In genomic region chr6:115743569-115743968, GRCm38 (mm10) we compare ENCODE assay signal across 10 mouse cellular contexts. TPM values are rescaled to one million over a fixed set of nuclear protein-coding genes. Genes with fewer than 3 reads are reported as not detected.
DNase-seq lines count a peak whose midpoint lies in the region; ATAC-seq and TF ChIP-seq lines count a peak whose summit lies in the region.
"Had no signal": no experiment of that assay in that cellular context is flagged by ENCODE, and none has a peak within 500 bp of the region (broad histone marks: within the 10 kb centered on the region; RNA-seq: fewer than 3 reads in every experiment).

No protein-coding gene starts in this region.

- intact Hi-C loops in heart, adult 2 months (cut with DNase I): no loop called here

- H3K4me2 ChIP-seq in hindbrain, embryonic 11.5 days (replicated peaks; ENCODE audit: low read depth, low read length): no peak overlapping the region
- no peak overlapping the region for H3K4me2 ChIP-seq in hindbrain, embryonic 13.5 days
- no peak overlapping the region for H3K4me2 ChIP-seq in midbrain, postnatal 0 days (ENCODE audit: low read depth, low read length, poor library complexity, severe bottlenecking)
- no peak overlapping the region for H3K4me2 ChIP-seq in hindbrain, embryonic 12.5 days (replicated peaks)

- no peaks in the 10 kb centered on the region for H3K79me2 ChIP-seq in heart, adult 2 months (replicated peaks; ENCODE audit: control insufficient read depth, insufficient read depth, low read length)

- ATAC-seq in hindbrain, embryonic 11.5 days (ENCODE audit: low FRiP score): peak; percentile 33; the same call in 1 of the 2 replicates
- no peak for ATAC-seq in hindbrain, embryonic 13.5 days (ENCODE audit: low FRiP score)
- peak; percentile 88 for ATAC-seq in erythroblast, adult 5-6 weeks (replicated peaks; ENCODE audit: low FRiP score, poor library complexity, severe bottlenecking)
- ATAC-seq in midbrain, postnatal 0 days (ENCODE audit: low FRiP score): no peak
- no peak for ATAC-seq in hindbrain, embryonic 12.5 days (ENCODE audit: low FRiP score)

- no peaks in the 10 kb centered on the region for H3K36me3 ChIP-seq in hindbrain, embryonic 11.5 days (ENCODE audit: control insufficient read depth, insufficient read depth, low read length)
- no peaks in the 10 kb centered on the region for H3K36me3 ChIP-seq in hindbrain, embryonic 13.5 days
- H3K36me3 ChIP-seq in ES-E14 (ENCODE audit: control insufficient read depth, insufficient read depth, low read length, poor library complexity, severe bottlenecking): no peaks in the 10 kb centered on the region
- H3K36me3 ChIP-seq in midbrain, postnatal 0 days (ENCODE audit: insufficient read depth, low read length): no peaks in the 10 kb centered on the region
- no peaks in the 10 kb centered on the region for H3K36me3 ChIP-seq in heart, adult 2 months (ENCODE audit: control insufficient read depth, insufficient read depth, low read length)
- H3K36me3 ChIP-seq in hindbrain, embryonic 12.5 days: no peaks in the 10 kb centered on the region

- TF ChIP-seq POLR2A in heart, adult 2 months (IDR thresholded peaks at IDR 0.05; ENCODE audit: insufficient read depth, low read depth, low read length): no peak

- no peak for DNase-seq in hindbrain, embryonic 11.5 days (ENCODE audit: low spot score)
- DNase-seq in ES-E14 (ENCODE audit: low read depth, low spot score): peak; percentile 62
- peak; percentile 48 to 51 for DNase-seq in lung, postnatal 4 days
- no peak for DNase-seq in midbrain, postnatal 0 days (ENCODE audit: low spot score)
- DNase-seq in heart, adult 2 months: no peak
- DNase-seq: gastrocnemius, postnatal 25 days; layer of hippocampus, postnatal 36 days had no signal

- TF ChIP-seq EP300 in heart, adult 2 months (IDR thresholded peaks at IDR 0.05; ENCODE audit: insufficient read depth, low read depth, low read length): no peak

- no peak for TF ChIP-seq CTCF in midbrain, postnatal 0 days (IDR thresholded peaks at IDR 0.05)
- TF ChIP-seq CTCF in heart, adult 2 months (IDR thresholded peaks at IDR 0.05): no peak

- no peaks in the 10 kb centered on the region for H3K27me3 ChIP-seq in hindbrain, embryonic 11.5 days (ENCODE audit: control insufficient read depth, insufficient read depth, low read length)
- no peaks in the 10 kb centered on the region for H3K27me3 ChIP-seq in hindbrain, embryonic 13.5 days
- H3K27me3 ChIP-seq in midbrain, postnatal 0 days (ENCODE audit: insufficient read depth, low read length): no peaks in the 10 kb centered on the region
- H3K27me3 ChIP-seq in heart, adult 2 months (ENCODE audit: control insufficient read depth, insufficient read depth, low read length): no peaks in the 10 kb centered on the region
- no peaks in the 10 kb centered on the region for H3K27me3 ChIP-seq in hindbrain, embryonic 12.5 days

- H3K4me3 ChIP-seq in hindbrain, embryonic 11.5 days (ENCODE audit: low read depth, low read length): no peak overlapping the region
- no peak overlapping the region for H3K4me3 ChIP-seq in hindbrain, embryonic 13.5 days
- no peak overlapping the region for H3K4me3 ChIP-seq in ES-E14 (ENCODE audit: insufficient read depth in 1 of 2, low read depth in 1 of 2, low read length in 2 of 2, poor library complexity in 1 of 2, severe bottlenecking in 1 of 2)
- no peak overlapping the region for H3K4me3 ChIP-seq in midbrain, postnatal 0 days (ENCODE audit: low read depth, low read length)
- no peak overlapping the region for H3K4me3 ChIP-seq in heart, adult 2 months
- no peak overlapping the region for H3K4me3 ChIP-seq in hindbrain, embryonic 12.5 days

- H3K9me3 ChIP-seq in hindbrain, embryonic 11.5 days (ENCODE audit: control insufficient read depth, low read length): no peaks in the 10 kb centered on the region
- no peaks in the 10 kb centered on the region for H3K9me3 ChIP-seq in hindbrain, embryonic 13.5 days
- H3K9me3 ChIP-seq in ES-E14 (ENCODE audit: control insufficient read depth, insufficient read depth, low read depth, low read length): no peaks in the 10 kb centered on the region
- no peaks in the 10 kb centered on the region for H3K9me3 ChIP-seq in midbrain, postnatal 0 days (ENCODE audit: low read length)
- H3K9me3 ChIP-seq in hindbrain, embryonic 12.5 days (replicated peaks): no peaks in the 10 kb centered on the region

- no peaks in the 10 kb centered on the region for H3K4me1 ChIP-seq in hindbrain, embryonic 11.5 days (replicated peaks; ENCODE audit: control insufficient read depth, insufficient read depth, low read length)
- peaks cover 6% of the 10 kb centered on the region; the same call in 1 of the 2 replicates for H3K4me1 ChIP-seq in hindbrain, embryonic 13.5 days (replicated peaks)
- H3K4me1 ChIP-seq in ES-E14 (ENCODE audit: control insufficient read depth in 2 of 2, insufficient read depth in 2 of 2, low read length in 2 of 2, poor library complexity in 1 of 2): peaks cover 4 to 16% of the 10 kb centered on the region in 2 experiments; a peak in 2 of 4 replicates
- no peaks in the 10 kb centered on the region for H3K4me1 ChIP-seq in midbrain, postnatal 0 days (ENCODE audit: insufficient read depth, low read length)
- no peaks in the 10 kb centered on the region for H3K4me1 ChIP-seq in heart, adult 2 months (ENCODE audit: control insufficient read depth, insufficient read depth, low read length)
- H3K4me1 ChIP-seq in hindbrain, embryonic 12.5 days: 0 out of 2 replicates have a peak, but pooled peaks cover 5% of the 10 kb centered on the region

- WGBS in hindbrain, embryonic 11.5 days: 21% methylated on average over 1 of the region's 1 CpGs
- WGBS in hindbrain, embryonic 13.5 days: 5% methylated on average over 1 of the region's 1 CpGs
- WGBS in midbrain, postnatal 0 days: 12% methylated on average over 1 of the region's 1 CpGs
- WGBS in heart, adult 2 months: 16% methylated on average over 1 of the region's 1 CpGs
- 0% methylated on average over 1 of the region's 1 CpGs for WGBS in hindbrain, embryonic 12.5 days

- H3K27ac ChIP-seq in hindbrain, embryonic 11.5 days (ENCODE audit: low read depth, low read length): no peak overlapping the region
- no peak overlapping the region for H3K27ac ChIP-seq in hindbrain, embryonic 13.5 days
- H3K27ac ChIP-seq in ES-E14 (ENCODE audit: insufficient read depth, low read depth, low read length, poor library complexity, severe bottlenecking): no peak overlapping the region
- no peak overlapping the region for H3K27ac ChIP-seq in midbrain, postnatal 0 days (ENCODE audit: low read depth, low read length)
- H3K27ac ChIP-seq in heart, adult 2 months: no peak overlapping the region
- no peak overlapping the region for H3K27ac ChIP-seq in hindbrain, embryonic 12.5 days

- in situ Hi-C loops in ES-E14 (cut with MboI; ENCODE audit: low sequenced_read_pairs in 2 of 2, unreplicated experiment in 2 of 2): no loop called here

- H3K9ac ChIP-seq in hindbrain, embryonic 11.5 days (ENCODE audit: low read depth, low read length): no peak overlapping the region
- H3K9ac ChIP-seq in hindbrain, embryonic 13.5 days: no peak overlapping the region
- H3K9ac ChIP-seq in ES-E14 (ENCODE audit: insufficient read depth, low read depth, low read length, poor library complexity, severe bottlenecking): no peak overlapping the region
- no peak overlapping the region for H3K9ac ChIP-seq in midbrain, postnatal 0 days (replicated peaks; ENCODE audit: low read length, poor library complexity, severe bottlenecking)
- H3K9ac ChIP-seq in heart, adult 2 months (ENCODE audit: low read depth, low read length): no peak overlapping the region
- H3K9ac ChIP-seq in hindbrain, embryonic 12.5 days: no peak overlapping the region

TF ChIP-seq in ES-E14, 5 proteins besides CTCF, POLR2A, EP300 and RAD21:
- no peak for TF ChIP-seq HCFC1 (IDR thresholded peaks at IDR 0.05; ENCODE audit: borderline replicate concordance, insufficient read depth, low read length)
- TF ChIP-seq ZNF384 (IDR thresholded peaks at IDR 0.05; ENCODE audit: low read depth, low read length): no peak
- no peak for TF ChIP-seq CHD2 (IDR thresholded peaks at IDR 0.05; ENCODE audit: low read depth, low read length)
- TF ChIP-seq ZC3H11A (IDR thresholded peaks at IDR 0.05; ENCODE audit: borderline replicate concordance, low read depth, low read length): no peak
- TF ChIP-seq MAFK (IDR thresholded peaks at IDR 0.05; ENCODE audit: insufficient read depth, low read depth, low read length): no peak

RNA-seq across cellular contexts. Expression of gene Tmem40, which starts 18.6 kb away (rescaled TPM):
- 1.9 and 2.1 TPM in 2 replicates for polyA plus RNA-seq in hindbrain, embryonic 11.5 days (2014; fragmentation: Nextera tagmentation; extraction: Ambion mirVana)
- polyA plus RNA-seq in hindbrain, embryonic 13.5 days (2015; fragmentation: Nextera tagmentation; extraction: Ambion mirVana): 1.6 and 1.7 TPM in 2 replicates
- total RNA-seq in ES-E14 (2012; rRNA removed): 18.4 and 21.9 TPM in 2 replicates
- 1.7 and 10.2 TPM in 2 replicates for total RNA-seq in erythroblast, adult 5-6 weeks (2015; ENCODE audit: low replicate concordance)
- 7.4 and 10.6 TPM in 2 replicates for total RNA-seq in erythroblast, adult 5-6 weeks (2017; ENCODE audit: low replicate concordance)
- 0.99 and 1.5 TPM in 2 replicates for total RNA-seq in midbrain, postnatal 0 days (2014; rRNA removed)
- polyA plus RNA-seq in midbrain, postnatal 0 days (2015; fragmentation: Nextera tagmentation; extraction: Ambion mirVana): 1.5 TPM in 2 replicates
- 1 to 10 TPM in 1 of 2 experiments, not detected in 1; 2.4 TPM for total RNA-seq in heart, adult 2 months (2021)
- 0.47 and 0.92 TPM in 2 replicates for polyA plus RNA-seq in heart, adult 2 months (2012; rRNA removed)
- polyA plus RNA-seq in hindbrain, embryonic 12.5 days (2016; fragmentation: Nextera tagmentation; extraction: Ambion mirVana): 1.1 and 2.0 TPM in 2 replicates

RNA-seq across cellular contexts. Expression of gene Cand2, which starts 30.8 kb away (rescaled TPM):
- 20.2 and 23.3 TPM in 2 replicates for polyA plus RNA-seq in hindbrain, embryonic 11.5 days (2014; fragmentation: Nextera tagmentation; extraction: Ambion mirVana)
- polyA plus RNA-seq in hindbrain, embryonic 13.5 days (2015; fragmentation: Nextera tagmentation; extraction: Ambion mirVana): 14.8 and 15.0 TPM in 2 replicates
- 10.7 and 10.8 TPM in 2 replicates for total RNA-seq in ES-E14 (2012; rRNA removed)
- total RNA-seq in erythroblast, adult 5-6 weeks (2015; ENCODE audit: low replicate concordance): 0.21 TPM in 1 of 2 replicates, not detected in the other
- total RNA-seq in erythroblast, adult 5-6 weeks (2017; ENCODE audit: low replicate concordance): 0.14 and 0.17 TPM in 2 replicates
- 9.3 and 10.2 TPM in 2 replicates for total RNA-seq in midbrain, postnatal 0 days (2014; rRNA removed)
- polyA plus RNA-seq in midbrain, postnatal 0 days (2015; fragmentation: Nextera tagmentation; extraction: Ambion mirVana): 4.2 and 4.3 TPM in 2 replicates
- 10 to 100 TPM; 69.3 to 77.2 TPM for total RNA-seq in heart, adult 2 months (2021)
- polyA plus RNA-seq in heart, adult 2 months (2012; rRNA removed): 59.0 and 68.4 TPM in 2 replicates
- 35.6 and 37.3 TPM in 2 replicates for polyA plus RNA-seq in hindbrain, embryonic 12.5 days (2016; fragmentation: Nextera tagmentation; extraction: Ambion mirVana)

Comparison
In these comparisons a context has a peak if more than half of its experiments do, and no peak if none do; other contexts are left out.
1. ATAC-seq: peak in hindbrain, embryonic 11.5 days (single experiment) and erythroblast, adult 5-6 weeks (single experiment); none in hindbrain, embryonic 13.5 days (single experiment), midbrain, postnatal 0 days (single experiment) and hindbrain, embryonic 12.5 days (single experiment).
2. DNase-seq: peak in ES-E14 (single experiment) and lung, postnatal 4 days (2 of 2); none in hindbrain, embryonic 11.5 days (single experiment), midbrain, postnatal 0 days (single experiment) and heart, adult 2 months (0 of 2).